Mouse (Mus musculus) spleen, embryonic (tissue): Measurements from ENCODE around the gene Kcnq5.

ENCODE experiments used
- CTCF ChIA-PET: fragments of 350-600 bp; sonication (Branson Sonifier 250); formaldehyde crosslinking; loops from one replicate; lab custom pipeline; 2022; lab: Charles Lee

Gene Kcnq5

DNA sequence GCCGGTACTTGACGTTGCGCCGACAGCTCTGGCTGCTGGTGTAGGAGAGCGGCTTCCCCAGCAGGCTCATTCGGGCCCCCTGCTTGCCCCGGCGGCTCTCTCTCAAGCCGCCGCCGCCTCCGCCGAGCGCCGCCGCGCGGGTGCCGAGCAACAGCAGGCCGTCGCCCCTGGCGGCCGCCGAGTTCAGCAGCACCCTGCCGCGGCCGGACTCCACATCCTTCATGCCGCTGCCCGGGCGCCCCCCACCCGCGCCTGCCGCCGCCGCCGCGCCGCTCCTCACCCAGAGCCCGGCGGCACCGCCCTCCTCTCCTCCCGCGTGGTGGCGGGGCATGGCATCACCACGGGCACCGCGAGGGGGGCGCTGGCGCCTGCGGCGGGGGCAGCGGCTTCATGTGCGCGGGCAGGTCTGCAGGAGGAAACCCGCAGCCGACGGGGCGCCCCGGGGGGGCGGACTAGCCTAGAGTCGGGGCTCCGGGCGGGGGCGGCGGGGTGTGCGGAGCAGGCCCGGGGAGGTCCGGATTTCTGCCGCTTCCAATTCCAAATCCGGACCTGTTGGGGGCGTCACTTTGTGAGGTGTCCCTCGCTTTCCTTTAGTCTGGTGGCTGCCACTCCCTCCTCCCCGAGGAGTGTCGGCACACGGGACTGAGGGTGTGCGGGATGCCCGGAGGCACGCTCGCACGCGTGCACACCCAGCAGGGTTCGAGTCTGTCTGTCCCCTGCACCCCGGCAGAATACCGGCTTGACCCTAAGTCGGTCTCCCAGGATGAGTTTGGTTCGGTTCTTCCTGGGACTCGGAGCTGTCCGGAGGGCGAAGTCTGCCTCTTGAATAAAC is at the start of gene Kcnq5:
TSS of gene Kcnq5 (minus strand) at position 692 of the 832 bp plus-strand sequence.
- CTCF ChIA-PET, result interaction anchor here (0.9 kb wide), 1 partner anchor 17 kb away, joined by 3 read pairs; no protein-coding TSS in a partner anchor

DNA sequence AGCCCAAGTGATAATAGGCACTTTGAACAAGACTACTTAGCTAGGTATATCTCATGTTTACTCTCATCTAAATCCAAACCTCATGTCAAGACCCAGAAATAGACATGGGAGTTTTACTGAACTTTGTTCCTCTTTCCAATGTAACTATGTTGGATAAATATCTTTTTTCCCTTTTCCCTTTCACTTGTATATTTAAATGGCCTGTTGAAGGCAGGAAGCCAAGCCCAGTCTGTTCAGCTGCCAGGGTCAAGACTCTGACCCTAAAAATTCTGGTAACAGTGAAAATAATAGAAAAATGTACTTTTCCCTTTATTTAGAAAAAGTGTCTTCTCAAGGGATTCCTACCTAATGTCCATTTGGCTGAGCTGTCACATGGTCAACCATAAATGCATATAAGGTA is 18.0 kb upstream of the Kcnq5 start:
- CTCF ChIA-PET, result no interaction called here

DNA sequence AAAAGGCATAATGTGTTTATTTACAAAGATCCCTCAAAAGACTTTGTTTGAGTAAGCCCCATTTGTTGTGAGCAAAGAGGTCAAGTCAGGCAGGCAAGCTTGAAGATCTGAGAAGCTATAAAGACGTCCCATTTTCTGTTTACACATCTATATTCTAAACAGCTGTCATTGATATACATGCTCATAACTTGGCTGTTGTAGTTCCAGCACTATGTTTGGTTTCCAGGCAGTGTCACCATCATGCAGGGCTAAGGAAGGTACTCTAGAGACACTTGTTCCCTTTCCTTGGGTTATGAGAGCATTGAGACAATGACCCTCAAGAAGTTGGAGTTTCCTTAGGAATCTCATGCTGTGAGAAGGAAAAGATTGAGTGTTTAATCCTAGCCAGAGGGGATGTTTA is 17.6 kb upstream of the Kcnq5 start:
- CTCF ChIA-PET, result no interaction called here

DNA sequence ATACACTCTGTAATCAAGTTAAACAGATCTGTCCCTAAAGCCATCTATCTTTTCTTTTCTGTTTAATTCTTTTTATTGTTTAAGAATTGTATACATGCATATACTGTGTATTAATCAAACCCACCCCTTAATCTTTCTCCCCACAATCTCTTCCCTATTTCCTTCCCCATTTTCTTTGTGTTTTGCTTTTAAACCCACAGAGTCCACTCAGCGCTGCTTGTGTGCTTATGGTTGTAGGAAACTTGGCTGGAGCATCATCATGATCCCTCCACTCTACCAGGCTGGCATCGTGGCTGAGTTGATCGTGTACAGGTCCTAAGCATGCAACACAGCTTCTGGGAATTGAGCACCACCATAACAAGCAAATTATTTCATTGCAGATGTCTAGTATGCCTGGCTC is 12.3 kb upstream of the Kcnq5 start:
- CTCF ChIA-PET, result no interaction called here

DNA sequence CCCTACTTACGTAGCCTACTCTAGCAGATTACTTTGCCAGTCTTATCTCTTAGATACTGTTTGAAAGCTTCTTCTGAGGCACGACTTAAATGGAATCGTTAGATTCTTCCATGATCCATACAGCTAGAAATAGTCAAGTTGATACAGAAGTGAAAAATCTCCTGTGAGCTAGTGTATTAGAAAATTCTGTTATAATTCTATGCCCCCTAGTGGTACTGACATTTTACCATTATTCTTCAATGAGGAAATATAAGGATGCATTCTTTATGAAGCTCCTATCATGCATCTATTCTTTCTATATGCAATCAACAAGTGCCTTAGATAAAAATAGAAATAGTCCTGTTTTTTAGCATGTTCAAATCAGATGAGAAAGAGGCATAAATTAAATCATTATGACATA is 5.4 kb upstream of the Kcnq5 start:
- CTCF ChIA-PET, result no interaction called here

DNA sequence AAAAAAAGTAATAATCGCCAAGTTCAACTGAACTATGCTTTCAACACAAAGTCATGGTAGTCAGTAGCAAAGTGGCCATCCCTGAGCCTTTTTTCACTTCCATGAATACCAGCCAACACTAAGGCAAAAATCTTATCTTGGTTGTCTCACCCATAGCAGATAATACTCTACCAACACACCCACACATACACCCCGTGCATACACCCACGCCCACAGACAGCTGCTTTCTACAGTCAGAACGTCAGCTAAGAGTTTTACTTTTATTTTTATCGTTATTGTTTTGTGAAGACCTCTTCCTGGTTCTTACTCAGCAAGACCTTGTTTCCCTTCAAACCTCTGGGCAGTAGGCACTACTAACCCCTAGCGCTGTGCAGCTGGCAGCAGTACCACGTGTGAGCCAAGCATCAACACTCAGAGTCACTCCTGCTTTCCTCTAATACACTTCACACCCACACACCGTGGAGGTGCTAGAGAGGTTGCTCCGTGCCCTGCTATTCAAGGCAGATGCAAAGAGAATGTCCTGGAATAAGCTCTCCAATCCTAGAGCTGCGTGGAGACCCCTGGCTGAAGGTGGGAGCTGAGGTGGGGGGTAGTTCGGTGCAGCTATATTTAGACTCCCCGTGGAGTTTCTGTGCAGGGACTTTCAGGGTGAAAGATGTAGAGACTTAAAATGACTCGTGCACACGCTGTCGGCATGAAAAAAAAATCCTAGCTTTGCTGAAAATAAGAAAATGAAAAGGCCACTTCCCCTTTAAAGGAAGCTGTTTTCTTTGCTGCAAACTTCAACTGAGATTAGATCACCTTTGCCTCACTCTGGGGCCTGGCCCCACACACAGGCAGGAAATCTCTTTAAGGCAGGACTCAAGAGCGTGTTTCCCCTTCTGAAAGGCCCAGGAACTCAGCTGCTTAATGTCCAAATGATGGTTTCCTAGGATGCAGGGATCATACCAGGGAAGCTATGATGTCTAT is 1.4 kb upstream of the Kcnq5 start:
- CTCF ChIA-PET, result no interaction called here

DNA sequence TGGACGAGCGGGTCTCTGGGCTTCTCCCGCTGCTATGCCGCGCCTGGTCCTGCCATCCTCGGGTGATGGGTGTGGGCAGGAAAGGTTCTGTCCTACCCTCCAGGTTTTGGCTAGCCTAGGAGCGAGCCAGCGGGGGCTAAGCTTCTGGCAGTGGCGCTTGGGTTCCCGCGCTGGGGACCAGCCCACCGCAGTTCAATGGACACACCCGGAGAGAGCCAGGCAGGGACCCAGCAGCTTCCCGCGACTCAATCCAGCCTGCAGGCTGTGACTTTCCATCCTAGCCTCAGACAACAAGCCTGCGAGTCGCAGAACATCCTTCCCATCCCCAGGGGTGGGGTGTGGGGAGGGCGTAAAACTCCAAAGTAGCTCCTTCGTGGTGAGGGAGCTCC is 335 bp upstream of the Kcnq5 start:
- CTCF ChIA-PET, result no interaction called here

DNA sequence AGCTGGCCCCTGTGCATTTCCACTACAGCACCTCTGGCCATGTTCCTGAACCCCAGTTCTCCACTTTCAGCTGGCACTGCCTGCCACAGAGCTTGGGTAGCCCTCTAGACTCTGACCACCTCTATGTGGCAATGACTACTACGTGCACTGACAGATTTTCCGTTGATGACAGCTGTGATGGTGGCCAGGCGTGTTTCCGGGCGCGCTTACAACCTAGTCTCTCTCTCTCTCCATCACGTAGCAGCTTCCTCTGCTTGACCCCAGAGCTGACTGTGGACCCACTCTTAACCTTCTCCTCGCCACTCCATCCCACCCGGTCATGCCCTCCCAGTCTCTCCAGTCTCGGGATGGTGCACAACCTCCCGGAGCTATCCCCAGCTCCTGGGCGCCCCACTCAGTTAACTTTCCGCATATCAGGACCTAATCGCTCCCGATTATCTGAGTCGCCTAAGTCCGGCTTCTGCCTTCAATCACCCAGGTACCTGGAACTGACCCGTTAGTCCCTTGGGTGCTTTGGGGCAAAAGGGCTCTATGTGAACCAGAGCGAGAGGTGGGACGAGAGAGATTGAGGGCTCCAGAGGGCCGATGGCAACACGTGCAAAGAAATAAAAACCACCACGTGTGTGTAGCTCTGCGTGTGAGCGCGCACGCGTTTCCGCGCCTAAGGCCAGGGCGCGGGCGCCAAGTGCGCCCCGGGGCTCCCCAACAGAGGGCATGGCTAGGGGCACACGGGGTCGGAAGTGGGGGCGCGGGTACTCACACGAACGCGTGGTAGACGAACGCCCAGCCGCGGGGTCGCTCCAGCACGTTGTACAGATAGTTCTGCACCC is 1.1 kb downstream of the Kcnq5 start:
- CTCF ChIA-PET, result interaction anchor here (0.9 kb wide), 1 partner anchor 17 kb away, joined by 3 read pairs; no protein-coding TSS in a partner anchor

DNA sequence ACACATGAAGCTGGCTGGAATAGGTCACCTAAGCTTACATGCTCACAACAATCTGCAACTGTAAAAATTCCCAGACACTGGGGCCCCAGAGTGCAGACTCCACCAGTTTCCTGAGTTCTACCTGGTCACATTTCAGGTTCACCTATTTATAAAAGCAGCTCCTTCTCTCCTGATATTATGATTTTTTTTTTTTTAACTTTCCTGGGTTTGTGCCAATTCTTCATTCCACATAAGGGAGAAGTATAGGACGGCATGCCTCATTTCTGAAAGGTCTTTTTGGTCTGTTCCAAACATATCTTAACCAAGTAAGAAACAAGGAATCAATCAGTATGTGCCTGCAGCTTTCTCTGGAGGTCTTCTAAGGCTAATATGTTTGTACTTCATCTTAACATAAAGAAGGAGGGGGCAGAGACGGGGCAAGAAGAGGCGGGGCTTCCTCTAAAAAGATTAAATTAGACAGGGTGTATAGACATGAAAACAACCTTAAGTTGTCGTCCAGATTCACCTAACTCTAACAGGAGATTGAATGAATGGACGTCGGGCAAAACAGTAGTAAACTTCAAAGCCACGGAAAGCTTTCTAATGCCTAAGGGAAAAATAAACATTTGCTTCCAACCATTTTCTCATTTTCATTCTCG is 2.0 kb downstream of the Kcnq5 start:
- CTCF ChIA-PET, result interaction anchor here (0.7 kb wide), 1 partner anchor 250 kb away, joined by 3 read pairs; no protein-coding TSS in a partner anchor

DNA sequence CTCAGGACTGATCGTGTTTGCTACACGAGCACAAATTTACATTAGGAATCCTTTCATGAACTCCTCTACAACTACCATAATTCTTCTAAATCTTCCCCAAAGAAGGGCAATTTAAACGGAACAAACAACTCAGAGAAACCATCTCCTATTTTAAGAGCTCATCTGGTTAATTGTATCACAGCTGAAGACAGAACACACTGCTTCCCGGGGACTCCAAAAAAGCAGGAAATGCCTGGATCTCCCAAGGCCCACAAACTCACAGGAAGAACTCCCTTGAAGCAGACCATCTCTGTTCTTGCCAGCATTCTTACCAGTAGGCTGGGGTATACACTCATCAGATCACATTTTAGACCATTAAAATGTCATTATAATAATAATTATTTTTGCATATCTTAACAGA is 3.7 kb downstream of the Kcnq5 start:
- CTCF ChIA-PET, result interaction anchor here (0.6 kb wide), 1 partner anchor 84 kb away, joined by 3 read pairs; no protein-coding TSS in a partner anchor

DNA sequence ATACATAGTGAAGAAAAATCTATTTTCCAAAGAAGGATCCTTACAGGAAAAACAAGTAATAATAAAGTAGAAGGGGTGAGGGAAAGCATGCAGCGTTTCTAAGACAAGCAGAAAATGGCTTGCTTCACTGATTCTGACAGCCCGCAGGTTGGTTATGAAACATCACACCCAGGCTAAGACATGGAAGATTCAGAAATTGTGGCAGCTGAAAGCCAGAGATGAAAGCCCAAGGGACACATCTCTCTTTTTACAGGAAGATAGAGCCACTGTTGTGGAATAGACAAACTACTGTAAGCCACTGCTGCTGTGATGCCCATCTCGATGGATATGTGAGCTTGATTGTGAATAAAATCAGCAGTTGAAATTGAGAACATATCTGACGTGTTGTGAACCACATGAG is 20.9 kb downstream of the Kcnq5 start:
- CTCF ChIA-PET, result interaction anchor here (0.7 kb wide), 1 partner anchor 52 kb away, joined by 24 read pairs; no protein-coding TSS in a partner anchor

DNA sequence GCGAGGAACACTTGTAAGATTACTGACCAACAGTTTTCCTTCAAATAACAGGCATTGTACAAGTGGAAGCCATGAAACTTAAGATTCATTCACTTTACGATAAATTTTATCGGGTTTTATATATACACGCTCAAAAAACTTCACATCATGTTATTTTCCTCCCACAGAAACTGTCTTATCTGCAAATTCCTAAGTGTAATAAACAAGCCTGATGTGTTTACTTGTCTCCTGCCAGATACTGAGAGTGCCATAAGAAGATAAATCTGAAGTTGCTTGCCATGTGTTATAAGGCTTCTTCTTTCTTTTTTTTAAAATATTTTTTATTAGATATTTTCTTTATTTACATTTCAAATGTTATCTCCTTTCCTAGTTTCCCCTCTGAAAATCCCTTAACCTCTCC is 34.6 kb downstream of the Kcnq5 start:
- CTCF ChIA-PET, result no interaction called here

DNA sequence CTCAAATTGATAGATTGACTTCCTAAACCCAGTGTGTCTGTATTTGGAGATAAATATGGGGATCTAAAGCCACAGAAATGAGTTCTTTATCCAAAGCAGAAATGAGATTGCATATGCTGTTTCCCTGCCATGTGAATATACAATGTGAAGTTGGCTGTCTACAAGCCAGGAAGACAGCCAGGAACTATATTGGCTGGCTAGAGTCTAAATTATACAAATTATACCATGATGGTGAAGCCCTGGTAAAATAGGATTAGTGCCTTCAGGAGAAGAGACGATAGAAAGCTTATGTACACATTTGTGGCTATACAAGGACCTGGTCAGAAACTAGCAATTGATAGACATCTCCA is 38.5 kb downstream of the Kcnq5 start:
- CTCF ChIA-PET, result no interaction called here

DNA sequence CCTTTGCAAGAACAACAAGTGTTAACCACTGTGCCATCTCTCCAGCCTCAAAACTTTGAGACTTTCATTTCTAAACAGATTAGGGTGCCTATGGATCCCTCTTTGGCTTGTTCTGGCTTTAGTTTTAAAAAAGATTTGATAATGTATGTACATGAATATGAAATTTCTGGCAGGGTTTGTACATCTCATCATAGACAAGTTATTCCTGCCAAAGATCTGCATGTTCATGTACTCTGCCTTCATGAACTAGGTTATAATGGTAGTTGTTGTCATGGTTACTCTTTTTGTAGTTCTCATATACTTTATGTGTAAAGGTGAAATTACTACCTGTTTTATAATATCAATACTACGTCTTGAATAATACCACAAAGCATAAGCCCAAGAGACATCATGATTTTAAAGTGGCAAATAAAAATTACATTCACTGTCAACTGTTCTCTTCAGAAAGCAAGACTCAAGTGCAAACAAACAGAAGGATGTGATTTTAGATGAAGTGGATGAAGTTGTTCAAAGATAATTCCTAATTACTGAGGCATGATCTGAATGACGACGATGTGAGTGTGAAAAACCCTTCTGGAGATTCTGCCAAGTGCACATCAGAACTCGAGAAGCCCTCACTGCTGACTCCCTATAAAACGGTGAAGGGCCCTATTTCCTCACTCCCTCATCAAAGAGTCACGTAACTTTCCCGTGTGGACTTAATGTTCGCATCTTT is 39.0 kb downstream of the Kcnq5 start:
- CTCF ChIA-PET, result no interaction called here

DNA sequence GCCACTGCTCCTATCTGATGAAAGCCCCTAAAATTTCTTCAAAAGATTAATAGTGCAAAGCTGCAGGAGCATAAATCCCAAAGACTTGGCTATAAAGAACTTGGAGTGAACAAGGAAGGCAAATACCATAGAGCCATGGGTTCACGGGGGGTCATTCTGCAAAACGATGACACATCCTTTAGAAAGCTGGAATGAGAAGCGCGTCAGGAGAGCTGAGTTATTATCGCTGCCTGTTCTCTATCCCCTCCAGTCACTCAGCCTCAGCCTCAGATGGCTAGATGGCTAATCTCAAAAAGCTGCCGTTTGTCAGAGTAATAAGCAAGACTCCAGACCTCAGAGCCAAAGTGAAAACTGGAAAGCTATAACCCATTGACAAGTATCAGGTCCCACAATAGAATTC is 42.5 kb downstream of the Kcnq5 start:
- CTCF ChIA-PET, result no interaction called here

DNA sequence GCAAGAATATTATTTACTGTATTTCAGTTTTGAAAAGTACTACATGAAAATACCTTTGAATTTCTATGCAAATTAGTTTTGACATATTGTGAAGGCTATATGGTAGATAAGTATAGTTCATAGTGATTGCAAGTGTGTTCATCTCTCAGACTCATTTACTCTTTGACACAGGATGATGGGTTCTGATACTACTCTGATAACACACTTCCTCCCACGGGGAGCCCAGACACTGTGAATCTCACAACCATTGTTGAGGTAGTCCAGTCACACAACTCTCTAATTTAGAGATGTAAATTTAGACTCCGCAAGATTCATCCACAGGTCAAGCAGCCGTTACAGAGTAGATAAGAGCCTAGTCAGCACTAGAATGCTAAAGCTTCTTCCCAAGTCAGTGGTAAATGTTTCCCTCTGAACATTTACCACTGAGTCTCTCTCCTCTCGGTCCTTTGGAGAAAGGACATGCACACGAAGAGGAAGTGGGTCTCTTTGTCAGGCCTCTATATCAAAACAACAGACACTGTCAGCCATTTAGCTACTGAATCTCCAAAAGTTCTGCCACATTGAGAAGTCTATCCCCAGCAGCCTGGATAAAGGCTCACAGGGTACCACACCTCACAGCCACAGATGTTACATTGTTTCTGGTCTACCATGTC is 65.5 kb downstream of the Kcnq5 start:
- CTCF ChIA-PET, result no interaction called here

DNA sequence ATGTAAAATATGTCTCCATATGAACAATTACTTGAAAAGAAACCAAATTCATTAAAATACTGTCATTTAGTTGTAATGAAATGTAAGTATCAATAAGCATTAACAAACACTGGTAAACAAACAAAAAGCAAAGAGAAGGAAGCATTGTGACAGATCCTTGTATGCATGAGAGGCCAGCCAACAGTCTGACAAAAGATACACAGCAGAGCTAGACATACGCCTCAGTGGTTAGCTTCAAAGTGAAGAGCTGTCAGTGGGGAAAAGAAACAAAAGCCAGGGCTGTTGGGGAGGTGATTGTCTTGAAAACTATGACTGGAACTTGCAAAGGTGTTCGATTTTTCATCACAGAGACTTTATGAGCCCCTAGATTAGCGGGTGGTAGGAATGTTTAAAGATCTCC is 78.0 kb downstream of the Kcnq5 start:
- CTCF ChIA-PET, result no interaction called here

DNA sequence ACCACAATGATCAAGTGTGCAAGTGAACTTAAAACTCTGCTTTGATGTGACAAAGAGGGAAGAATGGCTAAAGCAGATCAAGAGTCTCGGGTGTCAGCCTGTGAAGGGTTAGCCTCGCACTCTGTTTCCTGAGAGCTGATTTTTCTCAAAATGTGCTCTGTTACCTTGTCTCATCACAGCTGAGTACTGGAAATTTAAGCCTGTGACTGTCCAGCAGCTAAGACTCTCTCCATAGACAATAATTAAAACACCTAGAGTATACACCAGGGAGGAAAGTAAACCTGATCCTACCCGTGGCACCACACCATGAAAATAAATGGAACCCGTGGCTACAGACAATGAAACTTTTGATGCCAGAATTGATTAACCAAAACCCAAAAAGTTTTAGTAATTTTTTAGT is 90.9 kb downstream of the Kcnq5 start:
- CTCF ChIA-PET, result no interaction called here

DNA sequence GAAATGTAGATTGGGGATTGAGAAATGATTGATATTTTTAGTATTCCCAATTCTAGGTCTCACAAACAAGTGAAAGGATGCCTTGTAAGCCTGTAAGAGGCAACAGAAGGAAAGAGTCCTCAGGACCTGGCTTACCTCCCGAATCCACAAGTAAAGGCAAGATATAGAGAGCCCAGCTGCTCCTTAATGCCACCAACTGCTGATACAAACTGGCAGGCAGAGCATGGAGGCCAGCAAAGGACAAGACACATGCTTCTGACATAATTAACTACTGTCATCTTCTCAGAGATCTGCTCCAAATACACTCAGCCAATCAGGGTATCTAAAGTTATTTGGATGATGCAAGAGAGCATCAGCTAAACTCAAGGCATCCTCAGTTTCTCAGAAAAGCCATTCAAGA is 93.3 kb downstream of the Kcnq5 start:
- CTCF ChIA-PET, result no interaction called here

DNA sequence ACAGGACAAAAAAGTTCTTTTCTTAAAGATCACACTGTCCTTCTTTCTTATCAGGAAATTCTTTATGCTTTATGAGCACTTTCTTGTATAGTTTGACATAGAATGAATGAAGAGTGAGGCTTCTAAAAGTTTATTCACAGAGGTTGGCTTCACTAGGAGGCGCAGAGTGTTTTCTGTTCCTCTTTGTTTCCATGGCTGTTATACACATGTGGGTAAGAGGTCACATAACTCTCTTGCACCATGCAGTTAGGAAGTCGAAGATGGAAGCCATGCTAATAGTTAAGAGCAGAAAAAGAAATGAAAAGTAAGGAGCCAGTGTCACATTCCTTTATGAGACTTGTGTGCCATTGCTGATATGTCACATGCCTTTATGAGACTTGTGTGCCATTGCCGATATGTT is 105.3 kb downstream of the Kcnq5 start:
- CTCF ChIA-PET, result no interaction called here
